Mouse (Mus musculus): ENCODE measurements around the gene Zfp941. TPM values are rescaled to one million over a fixed set of nuclear protein-coding genes. Genes with fewer than 3 reads are reported as not detected.

The Zfp941 gene
- polyA plus RNA-seq, 1 experiment from 2014 or later, result 28.3 TPM

GRCm38 (mm10) chr7:140760647-140761046, 61.3 kb downstream of the Zfp941 start:
- no peak for ATAC-seq (ENCODE audit: low FRiP score, low read depth)
- Histone ChIP-seq H3K9ac (no peak overlapping the region), H3K27me3 (no peaks in the 10 kb centered on the region), H3K9me3 (no peaks in the 10 kb centered on the region), H3K4me2 (no peak overlapping the region), H3K4me1 (replicated peaks) (no peaks in the 10 kb centered on the region), H3K36me3 (no peaks in the 10 kb centered on the region), H3K27ac (replicated peaks) (no peak overlapping the region), H3K4me3 (no peak overlapping the region)

Other genes starting within 250 kb of the Zfp941 start
- 0.01 TPM in 1 of 2 replicates, not detected in the other for gene Olfr46, start 220.9 kb downstream of the Zfp941 start, polyA plus RNA-seq (2015; fragmentation: Nextera tagmentation; extraction: Ambion mirVana)
- not detected in 2 replicates for gene Olfr61, start 193.2 kb downstream of the Zfp941 start, polyA plus RNA-seq (2015; fragmentation: Nextera tagmentation; extraction: Ambion mirVana)
- gene Olfr53, start 175.7 kb downstream of the Zfp941 start, polyA plus RNA-seq (2015; fragmentation: Nextera tagmentation; extraction: Ambion mirVana), result not detected in 2 replicates
- gene Olfr539, start 162.2 kb downstream of the Zfp941 start, polyA plus RNA-seq (2015; fragmentation: Nextera tagmentation; extraction: Ambion mirVana), result 0.07 TPM in 1 of 2 replicates, not detected in the other
- gene Olfr45, start 140.2 kb downstream of the Zfp941 start, polyA plus RNA-seq (2015; fragmentation: Nextera tagmentation; extraction: Ambion mirVana), result not detected in 2 replicates
- not detected in 2 replicates for gene Olfr541, start 124.9 kb downstream of the Zfp941 start, polyA plus RNA-seq (2015; fragmentation: Nextera tagmentation; extraction: Ambion mirVana)
- gene Cyp2e1, start 58.4 kb downstream of the Zfp941 start, polyA plus RNA-seq (2015; fragmentation: Nextera tagmentation; extraction: Ambion mirVana), result not detected in 2 replicates
- gene Syce1, start 34.3 kb downstream of the Zfp941 start, polyA plus RNA-seq (2015; fragmentation: Nextera tagmentation; extraction: Ambion mirVana), result 0.40 and 0.42 TPM in 2 replicates
- 0.25 TPM in 2 replicates for gene Urah, start 12.8 kb upstream of the Zfp941 start, polyA plus RNA-seq (2015; fragmentation: Nextera tagmentation; extraction: Ambion mirVana)
- not detected in 2 replicates for gene Scgb1c1, start 23.4 kb upstream of the Zfp941 start, polyA plus RNA-seq (2015; fragmentation: Nextera tagmentation; extraction: Ambion mirVana)
- gene Odf3, start 25.6 kb upstream of the Zfp941 start, polyA plus RNA-seq (2015; fragmentation: Nextera tagmentation; extraction: Ambion mirVana), result not detected in 2 replicates
- not detected in 2 replicates for gene Gm45785, start 34.2 kb upstream of the Zfp941 start, polyA plus RNA-seq (2015; fragmentation: Nextera tagmentation; extraction: Ambion mirVana)
- 97.6 and 104 TPM in 2 replicates for gene Ric8a, start 34.8 kb upstream of the Zfp941 start, polyA plus RNA-seq (2015; fragmentation: Nextera tagmentation; extraction: Ambion mirVana)
- gene Bet1l, start 35.4 kb upstream of the Zfp941 start, polyA plus RNA-seq (2015; fragmentation: Nextera tagmentation; extraction: Ambion mirVana), result 38.0 and 44.3 TPM in 2 replicates
- gene Psmd13, start 59.8 kb upstream of the Zfp941 start, polyA plus RNA-seq (2015; fragmentation: Nextera tagmentation; extraction: Ambion mirVana), result 245 and 259 TPM in 2 replicates
- gene Sirt3, start 60.1 kb upstream of the Zfp941 start, polyA plus RNA-seq (2015; fragmentation: Nextera tagmentation; extraction: Ambion mirVana), result 56.4 and 60.5 TPM in 2 replicates
- not detected in 2 replicates for gene Cox8b, start 78.3 kb upstream of the Zfp941 start, polyA plus RNA-seq (2015; fragmentation: Nextera tagmentation; extraction: Ambion mirVana)
- gene Nlrp6, start 98.7 kb upstream of the Zfp941 start, polyA plus RNA-seq (2015; fragmentation: Nextera tagmentation; extraction: Ambion mirVana), result 0.67 and 0.88 TPM in 2 replicates
- gene Pgghg, start 119.2 kb upstream of the Zfp941 start, polyA plus RNA-seq (2015; fragmentation: Nextera tagmentation; extraction: Ambion mirVana), result 9.1 TPM in 2 replicates
- gene Ifitm5, start 128.1 kb upstream of the Zfp941 start, polyA plus RNA-seq (2015; fragmentation: Nextera tagmentation; extraction: Ambion mirVana), result 0.75 and 0.82 TPM in 2 replicates
- gene Gm45717, start 133.8 kb upstream of the Zfp941 start, polyA plus RNA-seq (2015; fragmentation: Nextera tagmentation; extraction: Ambion mirVana), result not detected in 2 replicates
- 190 and 193 TPM in 2 replicates for gene Ifitm2, start 133.8 kb upstream of the Zfp941 start, polyA plus RNA-seq (2015; fragmentation: Nextera tagmentation; extraction: Ambion mirVana)
- gene Ifitm1, start 145.0 kb upstream of the Zfp941 start, polyA plus RNA-seq (2015; fragmentation: Nextera tagmentation; extraction: Ambion mirVana), result 16.6 and 19.9 TPM in 2 replicates
- gene Ifitm3, start 188.6 kb upstream of the Zfp941 start, polyA plus RNA-seq (2015; fragmentation: Nextera tagmentation; extraction: Ambion mirVana), result 36.8 and 54.6 TPM in 2 replicates
- 0.79 and 1.7 TPM in 2 replicates for gene Ifitm6, start 195.7 kb upstream of the Zfp941 start, polyA plus RNA-seq (2015; fragmentation: Nextera tagmentation; extraction: Ambion mirVana)
- gene Gm17387, start 207.0 kb upstream of the Zfp941 start, polyA plus RNA-seq (2015; fragmentation: Nextera tagmentation; extraction: Ambion mirVana), result not detected in 2 replicates
- gene B4galnt4, start 238.9 kb upstream of the Zfp941 start, polyA plus RNA-seq (2015; fragmentation: Nextera tagmentation; extraction: Ambion mirVana), result 45.6 and 57.3 TPM in 2 replicates

All from hindbrain, embryonic 15.5 days (tissue).